Mouse (Mus musculus) heart, embryonic 10.5 days (tissue): Measurements from ENCODE around the gene Otop2. TPM values are rescaled to one million over a fixed set of nuclear protein-coding genes. Genes with fewer than 3 reads are reported as not detected.

Source experiments
- DNase-seq: peaks from one replicate; pipeline ENCODE4 v3.0.0-alpha.2; 2017; ENCODE audit warnings: low spot score
- H3K27ac ChIP-seq: fragments of 300-500 bp; sonication (generic); 2 replicates; pipeline ENCODE4 v1.5.1; 2016; ENCODE audit warnings: mild to moderate bottlenecking
- H3K27me3 ChIP-seq: fragments of 300-500 bp; sonication (generic); 2 replicates; pipeline ENCODE4 v1.6.1; 2016; ENCODE audit warnings: mild to moderate bottlenecking; ENCODE audit not compliant: poor library complexity, insufficient read depth, severe bottlenecking
- H3K36me3 ChIP-seq: fragments of 300-500 bp; sonication (generic); 2 replicates; pipeline ENCODE4 v1.6.1; 2016; ENCODE audit warnings: mild to moderate bottlenecking, moderate library complexity
- H3K4me1 ChIP-seq: fragments of 300-500 bp; sonication (generic); 2 replicates; pipeline ENCODE4 v1.6.1; 2016; ENCODE audit warnings: mild to moderate bottlenecking
- H3K4me3 ChIP-seq: fragments of 300-500 bp; sonication (generic); 2 replicates; pipeline ENCODE4 v1.5.1; 2016; ENCODE audit warnings: mild to moderate bottlenecking, moderate library complexity
- H3K9me3 ChIP-seq: fragments of 300-500 bp; sonication (generic); 2 replicates; pipeline ENCODE4 v1.6.1; 2016; ENCODE audit warnings: mild to moderate bottlenecking, moderate library complexity
- WGBS: fragments of 180-500 bp; shearing (Covaris S2); methylation state at CpG from one replicate; pipeline ENCODE4 v1.1.7; 2016; 5-methylcytosine and 5-hydroxymethylcytosine counted together
- polyA plus RNA-seq: library from polyadenylated mRNA; unstranded; fragments of >200 nt; fragmentation: Nextera tagmentation; extraction: Ambion mirVana; gene quantifications from 2 replicates; pipeline ENCODE4 v1.2.1, GENCODE M21; 2016

Gene Otop2
- polyA plus RNA-seq, 1 experiment from 2014 or later = not detected

DNA sequence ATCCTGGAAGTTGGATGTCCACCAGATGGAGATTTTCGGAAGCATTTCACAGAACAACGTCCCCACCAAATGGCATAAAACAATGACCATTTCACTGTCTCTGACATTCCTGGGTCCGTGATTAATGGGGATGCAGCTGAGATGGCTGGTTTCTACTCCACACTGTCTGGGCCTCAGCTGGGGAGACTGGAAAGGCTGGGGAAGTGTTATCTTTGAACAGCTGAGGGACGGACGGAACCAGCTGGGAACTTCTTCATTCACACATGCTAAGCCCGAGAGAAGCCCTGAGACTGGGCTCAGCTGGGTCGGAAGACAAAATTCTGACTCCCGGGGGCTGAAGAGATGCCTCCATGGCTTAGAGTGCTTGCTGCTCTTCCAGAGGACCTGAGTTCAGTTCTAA, 64.4 kb downstream of the Otop2 start:
- peaks cover 96% of the 10 kb centered on the region for H3K27me3 ChIP-seq
- H3K27ac ChIP-seq = no peak overlapping the region
- 44% methylated on average over 8 of the region's 8 CpGs for whole genome bisulfite sequencing

DNA sequence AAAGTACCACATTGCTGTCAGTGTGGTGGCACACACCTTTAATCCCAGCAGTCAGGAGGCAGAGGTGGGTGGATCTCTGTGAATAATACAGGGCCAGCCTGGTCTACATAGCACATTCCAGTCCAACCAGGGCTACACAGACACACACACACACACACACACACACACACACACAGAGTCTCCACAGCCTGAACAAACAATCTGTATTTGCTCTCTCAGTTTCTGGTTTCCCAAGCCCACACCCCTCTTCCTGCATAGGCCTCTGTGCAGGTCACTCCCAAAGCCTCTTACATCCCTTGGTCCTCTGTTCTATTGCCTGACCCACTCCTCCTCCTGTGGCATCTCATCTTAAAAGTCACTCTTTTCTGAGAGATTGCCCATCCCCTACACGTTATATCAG, 65.1 kb downstream of the Otop2 start:
- no peaks in the 10 kb centered on the region for H3K36me3 ChIP-seq
- no peaks in the 10 kb centered on the region for H3K9me3 ChIP-seq
- 44% methylated on average over 1 of the region's 1 CpGs for WGBS
- no peak for DNase-seq
- peaks cover 96% of the 10 kb centered on the region for H3K27me3 ChIP-seq
- no peak overlapping the region for H3K4me3 ChIP-seq
- no peak overlapping the region for H3K27ac ChIP-seq
- peaks cover 18% of the 10 kb centered on the region for H3K4me1 ChIP-seq

More for the DNA sequence above, 64.4 kb downstream of the Otop2 start:
- DNase-seq = no peak
- Histone ChIP-seq H3K36me3 (no peaks in the 10 kb centered on the region), H3K9me3 (no peaks in the 10 kb centered on the region), H3K4me1 (peaks cover 25% of the 10 kb centered on the region), H3K4me3 (no peak overlapping the region)

DNA sequence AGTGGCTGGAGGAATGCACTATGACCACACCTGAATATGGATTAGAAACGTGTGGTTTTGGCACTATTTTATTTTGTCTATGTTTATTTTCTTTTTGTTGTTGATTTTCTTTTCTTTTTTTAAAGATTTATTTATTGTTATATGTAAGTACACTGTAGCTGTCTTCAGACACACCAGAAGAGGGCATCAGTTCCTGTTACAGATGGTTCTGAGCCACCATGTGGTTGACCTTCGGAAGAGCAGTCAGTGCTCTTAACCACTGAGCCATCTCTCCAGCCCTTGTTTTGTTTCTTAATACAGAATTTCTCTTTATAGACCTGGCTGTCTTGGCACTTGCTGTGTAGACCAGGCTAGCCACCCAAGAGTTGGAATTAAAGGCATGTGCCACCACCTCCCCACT, 65.8 kb downstream of the Otop2 start:
- no peak overlapping the region for H3K27ac ChIP-seq
- no peaks in the 10 kb centered on the region for H3K36me3 ChIP-seq
- peaks cover 92% of the 10 kb centered on the region for H3K27me3 ChIP-seq
- H3K4me3 ChIP-seq = no peak overlapping the region
- no peak for DNase-seq
- peaks cover 11% of the 10 kb centered on the region for H3K4me1 ChIP-seq
- no peaks in the 10 kb centered on the region for H3K9me3 ChIP-seq
- 56% methylated on average over 2 of the region's 2 CpGs for WGBS

DNA sequence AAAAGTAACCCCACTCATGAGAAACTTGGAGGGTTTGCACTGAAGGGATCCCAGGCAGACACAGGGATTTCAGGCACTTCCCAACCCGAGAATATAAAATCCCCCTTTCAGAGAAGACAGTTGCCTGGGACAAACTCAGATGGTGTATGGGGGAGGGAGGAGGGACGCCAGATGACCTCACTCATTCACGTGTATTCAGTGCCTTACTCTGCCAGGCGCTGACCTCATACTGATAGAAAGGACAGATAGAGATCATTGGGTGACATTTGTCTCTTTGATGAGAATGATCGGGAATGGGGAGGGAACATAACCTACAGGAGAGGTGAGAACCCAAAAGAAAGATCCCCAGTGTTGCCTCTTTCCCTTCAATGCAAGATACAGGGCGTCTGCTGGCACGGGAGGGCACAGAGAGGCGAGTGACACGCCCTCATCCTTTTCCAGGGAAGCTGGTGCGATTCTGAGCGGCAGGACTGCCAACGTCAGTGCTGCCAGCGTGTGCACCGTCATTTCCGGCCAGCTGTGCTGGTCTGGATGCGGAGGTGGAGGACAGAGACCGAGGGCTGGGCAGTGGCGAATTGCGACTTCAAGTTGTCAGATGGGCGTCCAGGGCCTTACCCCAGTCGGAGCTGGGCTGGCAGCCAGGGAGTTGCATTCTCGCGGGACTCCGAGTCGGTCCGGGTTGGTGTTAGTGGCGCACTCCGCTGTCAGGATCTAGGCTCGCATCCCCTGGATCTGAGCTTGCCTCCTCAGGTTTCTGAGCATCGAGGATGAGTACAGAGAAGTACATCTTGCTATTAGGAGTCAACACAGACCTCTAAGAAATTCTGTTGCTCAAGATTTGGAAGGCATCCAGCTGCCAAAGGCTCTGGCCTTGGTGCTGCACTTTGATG, 67.1 kb downstream of the Otop2 start:
- Histone ChIP-seq H3K4me3 (peak overlapping the region; percentile 61), H3K9me3 (0 out of 2 replicates have a peak, but pooled peaks cover 4% of the 10 kb centered on the region), H3K36me3 (no peaks in the 10 kb centered on the region), H3K4me1 (peaks cover 11% of the 10 kb centered on the region), H3K27ac (peak overlapping the region; percentile 52; the same call in 1 of the 2 replicates), H3K27me3 (peaks cover 82% of the 10 kb centered on the region)
- DNase-seq = no peak
- WGBS = 2% methylated on average over 30 of the region's 30 CpGs

DNA sequence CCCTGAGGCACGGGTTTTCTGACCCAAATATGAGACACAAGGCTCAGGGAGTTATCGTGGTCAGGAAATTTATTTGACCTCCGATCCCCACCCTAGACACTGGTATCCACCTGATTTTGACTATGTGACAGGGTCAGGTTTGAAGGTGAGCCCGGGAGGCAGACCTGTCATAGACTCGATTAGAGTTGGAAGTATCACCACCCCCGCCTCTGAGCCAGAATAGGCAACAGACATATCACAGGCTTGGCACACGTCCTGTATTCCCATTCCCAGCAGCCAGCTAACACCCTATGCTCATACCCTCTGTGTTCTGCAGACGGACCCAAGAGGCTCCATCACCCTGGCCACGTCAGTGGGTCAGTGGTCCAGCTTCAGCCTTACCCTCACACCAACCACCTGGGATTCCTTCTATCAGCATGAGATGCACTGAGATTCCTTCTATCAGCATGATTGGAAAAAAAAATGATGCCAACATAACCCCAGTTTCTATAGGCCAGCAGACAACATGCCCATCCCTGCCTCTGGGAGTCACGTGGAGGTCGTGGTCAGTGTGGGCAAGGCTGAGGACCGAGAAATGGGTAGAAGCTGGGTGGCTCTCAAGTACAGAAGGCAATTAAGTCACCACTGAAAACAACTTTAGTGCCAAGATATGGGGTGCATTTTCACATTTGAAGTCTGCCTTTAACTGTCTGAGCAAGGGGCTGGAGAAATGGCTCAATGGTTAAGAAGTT, 67.9 kb downstream of the Otop2 start:
- 55% methylated on average over 12 of the region's 12 CpGs for WGBS
- Histone ChIP-seq H3K36me3 (no peaks in the 10 kb centered on the region), H3K4me3 (0 out of 2 replicates have a peak overlapping the region, but pooled peaks have one; percentile 61)

DNA sequence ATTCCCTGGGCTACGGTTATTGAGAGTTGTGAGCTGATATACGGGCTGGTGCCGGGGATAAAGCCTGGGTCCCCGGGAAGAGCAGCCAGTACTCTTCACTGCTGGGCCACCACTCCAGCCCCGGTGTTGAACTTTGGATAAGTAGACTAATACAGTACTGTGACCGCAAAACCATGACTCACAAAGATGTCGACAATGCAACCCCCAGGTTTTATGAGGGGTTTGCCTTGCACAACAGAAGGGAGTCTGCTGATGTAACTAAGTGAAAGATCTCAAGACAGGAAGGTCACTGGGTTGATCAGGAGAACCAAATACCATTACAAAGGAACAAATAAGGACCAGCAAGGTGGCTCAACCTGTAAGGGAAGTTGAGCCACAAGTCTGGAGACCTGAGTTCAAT, 69.8 kb downstream of the Otop2 start:
- DNase-seq = no peak
- 62% methylated on average over 7 of the region's 7 CpGs for WGBS

More for the DNA sequence above, 67.9 kb downstream of the Otop2 start:
- H3K27me3 ChIP-seq = peaks cover 74% of the 10 kb centered on the region
- peaks cover 11% of the 10 kb centered on the region for H3K4me1 ChIP-seq
- H3K27ac ChIP-seq = no peak overlapping the region
- 0 out of 2 replicates have a peak, but pooled peaks cover 4% of the 10 kb centered on the region for H3K9me3 ChIP-seq
- DNase-seq = no peak

DNA sequence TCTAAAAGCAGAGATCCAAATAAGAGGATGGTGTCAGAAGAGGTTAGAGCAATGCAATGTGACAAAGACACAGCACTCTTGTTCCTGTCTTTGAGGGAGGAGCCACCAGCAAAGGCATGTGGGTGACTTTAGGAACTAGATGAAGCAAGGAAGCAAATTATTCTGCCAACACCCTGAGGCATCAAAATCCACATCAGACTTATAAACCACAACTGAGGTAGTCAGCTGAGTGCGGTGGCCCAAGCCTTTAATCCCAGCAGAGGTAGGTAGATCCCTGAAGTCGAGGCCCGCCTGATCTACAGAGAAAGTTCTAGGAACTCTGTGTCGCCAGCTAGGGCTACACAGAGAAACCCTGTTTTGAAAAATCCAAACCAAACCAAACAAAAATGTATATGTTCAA, 70.3 kb downstream of the Otop2 start:
- DNase-seq = no peak
- Histone ChIP-seq H3K4me1 (peaks cover 18% of the 10 kb centered on the region), H3K27ac (no peak overlapping the region), H3K27me3 (peaks cover 52% of the 10 kb centered on the region), H3K4me3 (no peak overlapping the region), H3K36me3 (no peaks in the 10 kb centered on the region), H3K9me3 (0 out of 2 replicates have a peak, but pooled peaks cover 4% of the 10 kb centered on the region)
- WGBS = 88% methylated on average over 4 of the region's 4 CpGs

More for the DNA sequence above, 69.8 kb downstream of the Otop2 start:
- H3K36me3 ChIP-seq = no peaks in the 10 kb centered on the region
- no peak overlapping the region for H3K4me3 ChIP-seq
- peaks cover 57% of the 10 kb centered on the region for H3K27me3 ChIP-seq
- peaks cover 17% of the 10 kb centered on the region for H3K4me1 ChIP-seq
- H3K9me3 ChIP-seq = 0 out of 2 replicates have a peak, but pooled peaks cover 4% of the 10 kb centered on the region
- H3K27ac ChIP-seq = no peak overlapping the region

DNA sequence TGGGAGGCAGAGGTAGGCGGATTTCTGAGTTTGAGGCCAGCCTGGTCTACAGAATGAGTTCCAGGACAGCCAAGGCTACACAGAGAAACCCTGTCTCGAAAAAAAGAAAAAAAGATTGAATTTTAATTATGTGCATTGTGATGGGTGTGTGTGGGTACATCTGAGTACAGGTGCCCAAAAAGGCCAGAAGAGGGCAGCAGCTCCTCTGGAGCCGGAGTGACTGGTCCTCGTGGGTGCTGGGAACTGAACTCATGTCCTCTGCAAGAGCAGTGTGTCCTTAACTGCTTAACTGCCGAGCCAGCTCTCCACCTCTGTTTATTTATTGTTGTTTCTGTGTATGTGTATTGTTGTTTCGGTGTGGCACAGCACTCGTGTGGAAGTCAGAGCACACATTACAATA, 70.9 kb downstream of the Otop2 start:
- H3K4me3 ChIP-seq = no peak overlapping the region
- peaks cover 48% of the 10 kb centered on the region for H3K27me3 ChIP-seq
- DNase-seq = no peak
- no peak overlapping the region for H3K27ac ChIP-seq
- WGBS = 83% methylated on average over 7 of the region's 7 CpGs
- no peaks in the 10 kb centered on the region for H3K36me3 ChIP-seq
- H3K4me1 ChIP-seq = peaks cover 24% of the 10 kb centered on the region
- 0 out of 2 replicates have a peak, but pooled peaks cover 4% of the 10 kb centered on the region for H3K9me3 ChIP-seq

DNA sequence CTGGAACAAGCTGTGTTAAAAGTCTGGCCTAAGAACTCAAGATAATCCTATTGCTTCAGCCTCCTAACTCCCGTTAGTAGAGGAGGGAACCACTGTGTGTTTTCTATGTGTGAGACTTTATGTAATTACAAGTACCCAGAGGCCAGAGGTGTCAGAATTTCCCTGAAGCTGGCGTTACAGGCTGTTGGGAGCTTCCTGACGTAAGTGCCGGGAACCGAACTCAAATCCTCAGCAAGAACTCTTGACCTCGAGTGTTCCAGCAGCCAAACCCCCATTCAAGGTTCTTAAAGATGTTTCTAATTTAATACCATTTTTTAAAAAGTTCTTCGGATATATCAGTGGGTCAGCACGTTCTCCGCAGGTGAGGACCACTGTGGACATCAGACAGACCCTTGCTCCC, 74.3 kb downstream of the Otop2 start:
- Histone ChIP-seq H3K27ac (peak overlapping the region; percentile 88), H3K9me3 (0 out of 2 replicates have a peak, but pooled peaks cover 4% of the 10 kb centered on the region), H3K36me3 (no peaks in the 10 kb centered on the region), H3K27me3 (peaks cover 46% of the 10 kb centered on the region), H3K4me1 (peaks cover 43% of the 10 kb centered on the region), H3K4me3 (peak overlapping the region; percentile 74)
- DNase-seq = no peak
- WGBS = 12% methylated on average over 9 of the region's 9 CpGs

Other genes starting within 250 kb of the Otop2 start
- 0.09 and 0.26 TPM in 2 replicates for gene Cd300e, start 245.0 kb upstream of the Otop2 start, polyA plus RNA-seq
- 2.2 and 2.6 TPM in 2 replicates for gene Rab37, start 215.7 kb upstream of the Otop2 start, polyA plus RNA-seq
- 0.08 and 0.27 TPM in 2 replicates for gene Cd300lf, start 173.2 kb upstream of the Otop2 start, polyA plus RNA-seq
- gene Slc9a3r1, start 143.8 kb upstream of the Otop2 start, polyA plus RNA-seq = 29.5 and 74.6 TPM in 2 replicates
- gene Tmem104, start 119.7 kb upstream of the Otop2 start, polyA plus RNA-seq = 9.6 TPM in 2 replicates
- 15.8 and 17.0 TPM in 2 replicates for gene Nat9, start 119.3 kb upstream of the Otop2 start, polyA plus RNA-seq
- gene Grin2c, start 39.9 kb upstream of the Otop2 start, polyA plus RNA-seq = 0.23 and 0.65 TPM in 2 replicates
- gene Fdxr, start 30.1 kb upstream of the Otop2 start, polyA plus RNA-seq = 14.3 and 16.5 TPM in 2 replicates
- 0.64 and 1.3 TPM in 2 replicates for gene Fads6, start 9.5 kb upstream of the Otop2 start, polyA plus RNA-seq
- gene Ush1g, start 14.9 kb downstream of the Otop2 start, polyA plus RNA-seq = 0.26 and 0.34 TPM in 2 replicates
- gene Otop3, start 27.6 kb downstream of the Otop2 start, polyA plus RNA-seq = 0.05 TPM in 1 of 2 replicates, not detected in the other
- gene Hid1, start 60.6 kb downstream of the Otop2 start, polyA plus RNA-seq = 5.5 and 8.6 TPM in 2 replicates
- gene Cdr2l, start 74.8 kb downstream of the Otop2 start, polyA plus RNA-seq = 8.2 and 11.3 TPM in 2 replicates
- 184 and 202 TPM in 2 replicates for gene Mrpl58, start 96.6 kb downstream of the Otop2 start, polyA plus RNA-seq
- gene Atp5h, start 112.8 kb downstream of the Otop2 start, polyA plus RNA-seq = 1,131 and 1,417 TPM in 2 replicates
- 12.3 and 13.3 TPM in 2 replicates for gene Kctd2, start 113.0 kb downstream of the Otop2 start, polyA plus RNA-seq
- gene Trim80, start 133.4 kb downstream of the Otop2 start, polyA plus RNA-seq = 0.19 and 0.23 TPM in 2 replicates
- 0.33 and 0.36 TPM in 2 replicates for gene Slc16a5, start 155.3 kb downstream of the Otop2 start, polyA plus RNA-seq
- 5.4 and 7.6 TPM in 2 replicates for gene Armc7, start 168.5 kb downstream of the Otop2 start, polyA plus RNA-seq
- gene Nt5c, start 184.7 kb downstream of the Otop2 start, polyA plus RNA-seq = 79.3 and 95.0 TPM in 2 replicates
- gene Jpt1, start 207.2 kb downstream of the Otop2 start, polyA plus RNA-seq = 451 and 471 TPM in 2 replicates
- gene Sumo2, start 229.1 kb downstream of the Otop2 start, polyA plus RNA-seq = 713 and 931 TPM in 2 replicates